Mouse (Mus musculus) monocyte, adult 59 days (primary cell): ENCODE measurements around the gene Ppp3r1. TPM values are rescaled to one million over a fixed set of nuclear protein-coding genes. Genes with fewer than 3 reads are reported as not detected.

ENCODE experiments used
- total RNA-seq, 2 experiments: library from RNA; stranded (reverse); gene quantifications; one replicate each; pipeline ENCODE4 v1.2.4; 2023

Ppp3r1 gene
- total RNA-seq = 10 to 100 TPM; 87.0 to 91.6 TPM

GRCm38 (mm10) chr11:17158858-17159737, at the start of gene Ppp3r1:
Gene Ppp3r1 (plus strand): TSS chr11:17159263.

GRCm38 (mm10) chr11:17181807-17182206, 22.7 kb downstream of the Ppp3r1 start, which contains the start of gene Wdr92:
Gene Wdr92 (plus strand): TSS chr11:17182107.

GRCm38 (mm10) chr11:17211258-17212140, 52.4 kb downstream of the Ppp3r1 start, which contains the start of gene Pno1:
Gene Pno1 (minus strand): TSS chr11:17211568.

Other genes starting within 250 kb of the Ppp3r1 start
- 1 to 10 TPM; 1.3 to 1.5 TPM for gene Fbxo48, start 207.9 kb upstream of the Ppp3r1 start, total RNA-seq
- gene Cnrip1, start 107.7 kb upstream of the Ppp3r1 start, total RNA-seq = 1 to 10 TPM; 3.1 to 4.3 TPM
- gene Plek, start 106.9 kb upstream of the Ppp3r1 start, total RNA-seq = 100 to 1,000 TPM; 385 to 484 TPM
- 1 to 10 TPM; 4.8 to 7.0 TPM for gene Wdr92, start 22.8 kb downstream of the Ppp3r1 start, total RNA-seq
- 10 to 100 TPM; 19.6 to 23.2 TPM for gene Pno1, start 52.3 kb downstream of the Ppp3r1 start, total RNA-seq
- gene C1d, start 98.3 kb downstream of the Ppp3r1 start, total RNA-seq = 10 to 100 TPM; 42.0 to 42.4 TPM